Mouse (Mus musculus): Measurements from ENCODE around the gene Galnt13.

DNA sequence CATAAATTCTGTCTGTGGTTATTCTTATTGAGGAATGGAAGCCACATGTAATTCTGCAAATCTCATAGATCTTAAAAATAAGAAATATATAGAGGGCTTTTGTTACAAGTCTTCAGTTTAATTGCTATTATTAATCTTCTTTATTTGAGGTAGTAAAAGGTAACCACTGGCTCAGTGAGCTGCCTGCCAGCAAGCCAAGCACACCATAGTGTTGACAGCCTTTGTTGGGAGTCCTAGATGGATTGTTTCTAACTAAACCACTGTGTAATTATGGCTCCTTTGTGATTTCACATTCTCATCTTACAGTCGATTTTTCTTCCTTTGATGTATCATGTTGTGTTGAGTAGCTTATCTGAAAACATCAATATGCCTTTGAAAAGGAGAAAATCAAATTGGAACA, 405.1 kb downstream of the Galnt13 start:
- TF ChIP-seq POLR2A (IDR thresholded peaks at IDR 0.05; ENCODE audit: borderline replicate concordance, low read depth, low read length) (no peak), CTCF (IDR thresholded peaks at IDR 0.05; ENCODE audit: low read depth, low read length) (no peak)

Measured in bone marrow macrophage, adult 2 months (primary cell).